Mouse (Mus musculus) kidney, postnatal 4 days (tissue): ENCODE results near the gene Jam3.

Source experiments
- DNase-seq, 2 experiments: peaks; one replicate each; pipeline ENCODE4 v3.0.0; 2021; ENCODE audit warnings: mixed read lengths in 2 of 2

Jam3 gene

DNA sequence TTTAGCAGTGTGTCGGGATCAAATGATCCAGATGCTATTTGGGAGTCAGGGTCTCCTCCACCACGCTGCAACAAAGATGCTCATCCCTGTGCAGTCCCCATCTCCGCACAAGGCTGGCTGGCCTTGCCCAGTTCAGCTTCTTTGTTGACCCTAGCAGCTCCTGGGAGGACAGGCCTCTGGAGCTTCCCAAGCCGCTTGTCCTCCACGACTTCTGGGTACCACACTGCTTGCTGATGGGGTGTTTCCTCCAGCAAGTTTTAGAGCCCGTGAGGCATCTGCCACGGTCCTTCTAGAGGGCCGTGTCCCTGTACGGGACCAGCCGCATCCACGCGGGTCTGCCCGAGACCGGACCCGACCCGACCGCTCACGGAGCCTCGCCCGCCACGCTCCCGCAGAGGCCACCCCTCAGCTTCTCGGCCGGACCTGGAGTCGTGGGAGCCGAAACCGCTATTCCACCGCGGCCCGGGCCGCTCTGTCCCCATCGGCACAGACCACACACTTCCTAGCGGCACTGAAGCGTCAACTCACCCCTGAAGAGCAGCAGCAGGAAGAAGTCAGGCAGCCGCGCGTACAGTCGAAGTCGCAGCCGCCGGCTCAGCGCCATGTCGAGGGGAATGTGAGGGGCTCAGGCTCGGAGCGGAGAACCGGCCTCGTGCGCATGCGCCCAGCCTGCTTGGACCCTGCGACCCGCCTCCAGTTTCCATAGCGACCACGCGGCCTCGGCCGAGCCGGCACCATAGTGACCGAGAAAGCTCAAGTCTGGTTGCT, at the start of gene Jam3:
Jam3 (minus strand) TSS at position 659 of the 768 bp plus-strand sequence.
- peak; percentile 98 for DNase-seq

DNA sequence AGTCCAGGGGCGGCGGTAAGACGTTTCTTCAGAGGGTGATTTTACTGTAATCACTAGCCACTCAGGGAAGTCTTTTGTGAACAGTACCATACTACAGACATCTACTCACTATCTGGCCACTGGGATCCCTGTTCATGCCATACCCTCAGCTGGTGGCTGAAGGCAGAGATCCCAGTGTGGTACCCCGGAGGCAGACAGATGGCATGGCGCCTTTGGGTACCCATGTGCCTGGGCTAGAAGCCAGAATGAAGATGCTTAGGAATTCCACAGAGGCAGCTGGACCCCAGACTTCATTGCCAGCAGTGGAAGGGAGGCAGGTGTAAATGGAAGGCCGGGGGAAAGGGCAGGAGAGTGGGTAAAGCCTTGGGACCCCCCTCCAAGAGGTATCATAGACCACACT, 49.0 kb upstream of the Jam3 start:
- no peak for DNase-seq

DNA sequence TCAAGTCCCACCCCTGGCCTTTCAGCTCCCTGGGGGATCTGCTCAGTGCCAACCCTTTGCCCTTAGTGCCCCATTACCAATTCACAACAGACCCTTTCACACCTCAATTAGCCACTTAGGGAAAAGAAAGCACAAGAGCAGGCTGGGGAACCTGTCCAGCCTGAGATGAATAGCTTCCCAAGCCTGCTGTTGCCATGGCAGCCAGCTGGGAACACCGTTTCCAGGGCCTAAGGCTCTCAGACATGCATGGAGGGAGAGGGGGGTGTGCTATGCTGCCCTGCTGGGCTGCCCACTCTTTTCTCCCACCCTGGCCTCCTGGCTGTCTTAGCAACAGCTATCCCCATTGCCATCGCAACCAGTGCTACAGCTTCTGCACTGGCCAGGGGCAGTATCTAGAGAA, 47.9 kb upstream of the Jam3 start:
- DNase-seq: peak; percentile 74 to 84

DNA sequence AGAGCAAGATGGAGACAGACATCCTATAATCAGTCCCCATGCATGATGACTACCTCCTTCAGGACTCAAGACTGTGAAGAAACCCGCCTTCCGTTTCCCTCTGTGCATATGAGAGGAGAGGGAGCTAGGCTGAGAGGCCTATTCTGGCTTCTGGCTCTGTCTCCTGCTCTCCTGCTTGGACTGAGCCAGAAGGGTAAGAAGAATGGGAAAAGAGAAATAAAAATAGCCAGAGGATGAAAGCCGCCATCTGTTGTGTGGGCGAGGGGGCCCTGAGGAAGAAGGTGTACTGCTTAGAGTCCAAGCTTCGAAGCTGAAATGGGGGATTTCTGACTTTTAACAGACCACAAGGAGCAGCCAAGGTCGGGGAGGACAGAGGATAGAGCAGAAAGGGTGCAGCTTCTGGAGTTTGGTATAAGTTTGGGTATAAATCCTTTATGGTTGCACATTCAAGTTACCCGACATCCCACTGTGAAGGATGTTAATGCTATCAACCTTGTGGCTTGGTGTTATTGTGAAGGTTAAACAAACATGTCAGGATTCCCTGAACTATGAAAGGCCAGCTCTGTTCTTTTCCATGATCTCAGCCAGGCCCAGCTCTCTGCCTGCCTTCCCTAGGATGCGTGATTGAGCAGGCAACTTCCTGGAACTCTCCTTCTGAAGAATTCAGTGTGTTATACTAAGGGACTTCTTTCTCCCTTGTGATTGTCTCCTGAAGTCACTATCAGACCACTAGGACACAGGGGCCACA, 46.4 kb upstream of the Jam3 start:
- peak in 1 of 2 experiments; percentile 24 for DNase-seq

DNA sequence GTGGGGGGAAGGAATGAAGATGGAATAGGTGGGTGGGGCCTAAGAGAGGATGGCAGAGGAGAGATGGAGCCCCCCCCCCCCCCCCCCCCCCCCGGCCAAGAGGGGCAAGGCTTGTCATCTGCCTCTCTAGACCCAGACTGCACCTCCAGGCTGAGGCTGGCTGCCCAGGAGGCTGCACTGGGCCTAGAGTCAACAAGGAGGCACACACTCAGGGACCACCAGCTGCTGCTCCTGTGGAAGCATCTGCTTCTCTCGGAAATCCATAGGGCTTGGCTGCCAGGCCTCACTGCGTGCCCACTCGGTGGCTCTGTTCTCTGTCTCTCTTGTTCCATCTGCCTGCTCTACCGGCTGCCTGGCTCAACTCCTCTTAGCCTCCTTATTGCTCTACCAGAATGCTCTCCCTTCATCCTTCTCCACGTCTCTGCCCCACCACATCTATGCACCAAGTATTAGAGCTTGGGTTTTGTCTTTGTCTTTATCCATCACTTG, 38.4 kb upstream of the Jam3 start:
- peak in 1 of 2 experiments; percentile 18 for DNase-seq

DNA sequence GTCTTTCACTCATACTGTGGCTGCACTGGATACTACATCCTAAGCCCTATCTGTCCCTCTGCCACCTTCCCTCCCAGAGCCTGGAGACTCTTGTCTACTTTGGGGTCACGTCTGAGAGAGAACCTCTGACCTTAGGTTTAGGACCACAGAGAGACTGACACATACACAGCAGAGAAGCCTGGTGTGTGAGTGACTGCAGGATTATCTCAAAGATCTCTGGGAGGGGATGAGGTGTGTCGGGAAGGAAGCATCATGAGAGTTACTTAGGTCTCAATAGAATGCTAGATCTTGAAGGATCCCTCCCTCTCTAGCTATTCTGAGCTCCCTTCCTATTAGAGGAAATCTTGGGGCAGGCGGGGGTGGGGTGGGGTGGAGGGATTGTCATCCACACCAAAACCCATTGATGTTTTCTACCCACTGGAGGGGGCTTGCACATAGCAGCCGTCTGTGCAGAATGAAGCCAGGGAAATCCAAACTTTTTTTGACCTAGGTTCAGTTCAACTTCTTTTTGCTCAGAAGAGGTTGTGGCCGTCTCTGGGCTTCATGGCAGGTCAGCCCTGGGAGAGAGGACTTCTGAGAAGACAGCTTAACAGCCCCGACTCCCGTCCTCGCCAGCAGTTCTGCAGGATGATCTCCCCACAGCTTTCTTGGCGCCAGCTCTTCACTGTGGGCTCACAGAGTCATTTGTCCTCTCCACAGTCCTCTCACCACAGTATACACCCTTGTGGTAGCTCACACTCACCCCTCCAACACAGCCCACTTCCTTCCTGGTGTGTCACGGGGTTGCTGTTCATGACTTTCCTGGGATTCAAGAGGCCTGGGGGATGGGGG, 37.8 kb upstream of the Jam3 start:
- peak; percentile 12 to 14 for DNase-seq

DNA sequence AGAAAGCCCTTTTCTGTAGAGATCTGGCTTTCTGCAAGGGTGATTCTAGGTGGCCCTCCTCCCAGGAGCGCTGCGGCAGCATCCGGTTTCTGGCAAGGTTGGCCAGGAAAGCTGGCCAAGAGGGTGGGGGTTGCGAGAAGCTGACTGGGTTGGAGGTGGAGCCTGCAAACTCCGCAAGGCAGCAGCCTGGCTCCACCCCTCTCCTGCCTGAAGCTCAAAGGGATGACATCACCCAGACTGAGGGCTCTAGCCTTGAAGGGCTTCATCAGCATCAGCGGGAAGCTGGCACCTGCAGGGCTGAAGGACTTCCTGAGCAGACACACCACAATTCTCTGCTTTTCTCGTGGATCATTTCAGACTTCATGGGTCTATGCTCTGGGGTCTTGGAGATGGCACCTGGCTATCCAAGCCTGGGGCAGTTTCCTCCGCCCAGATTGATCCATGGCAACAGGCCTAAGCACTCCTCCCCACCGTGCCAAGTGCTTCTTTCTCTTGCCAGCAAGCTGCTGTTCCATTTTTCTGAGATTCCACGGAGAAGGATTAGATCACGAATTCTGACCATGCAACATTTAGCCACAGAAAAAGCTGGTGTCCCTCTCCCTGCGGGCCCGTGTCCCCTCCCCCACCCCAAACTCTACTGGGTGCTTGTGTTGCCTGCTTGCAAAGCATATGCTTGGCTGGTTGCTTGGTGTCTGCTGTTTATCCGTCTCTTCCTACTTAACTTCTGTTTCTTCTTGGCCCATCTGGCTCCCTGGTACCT, 37.0 kb upstream of the Jam3 start:
- DNase-seq: peak; percentile 83 to 91

DNA sequence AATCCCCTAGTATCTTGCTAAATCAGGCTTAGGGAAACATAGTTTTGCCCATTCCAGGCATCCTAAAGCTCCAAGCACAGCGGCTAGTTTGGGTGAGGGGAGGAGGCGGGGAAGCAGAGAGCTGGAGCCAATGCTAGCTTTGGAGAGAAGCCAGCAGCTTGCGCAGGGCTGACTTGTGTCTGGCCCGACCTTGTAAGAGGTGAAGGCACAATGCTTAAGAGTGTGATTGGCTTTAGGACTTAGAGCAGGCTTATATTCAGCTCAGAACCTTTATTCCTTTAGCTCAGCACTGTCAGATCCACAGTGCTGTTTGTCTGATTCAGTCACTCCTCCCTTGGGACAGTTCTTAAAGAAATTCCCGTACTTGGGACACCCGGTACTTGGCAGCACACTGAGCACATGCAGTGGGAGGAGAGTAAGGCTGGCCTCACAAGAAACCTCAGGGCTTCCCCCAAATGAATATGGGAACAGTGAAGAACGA, 36.3 kb upstream of the Jam3 start:
- DNase-seq: peak; percentile 68 to 79

DNA sequence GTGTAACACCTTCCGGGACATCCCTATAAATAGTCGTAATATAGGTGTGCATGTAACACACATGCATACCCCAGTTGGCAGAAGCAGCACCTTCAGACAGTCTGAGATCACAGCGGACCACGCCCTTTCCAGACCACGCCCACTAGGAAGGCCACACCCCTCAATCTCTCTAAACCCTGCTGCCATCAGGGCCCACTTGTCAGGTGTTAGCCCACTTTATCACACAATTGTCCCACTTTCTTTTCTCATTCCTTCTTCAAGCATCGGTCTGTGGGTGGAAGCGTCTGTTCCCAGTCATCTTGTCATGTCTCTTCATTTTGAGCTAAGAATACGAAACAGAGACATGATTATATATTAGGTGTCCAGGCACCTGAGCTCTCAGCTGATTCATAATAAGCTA, 35.2 kb upstream of the Jam3 start:
- DNase-seq: no peak

DNA sequence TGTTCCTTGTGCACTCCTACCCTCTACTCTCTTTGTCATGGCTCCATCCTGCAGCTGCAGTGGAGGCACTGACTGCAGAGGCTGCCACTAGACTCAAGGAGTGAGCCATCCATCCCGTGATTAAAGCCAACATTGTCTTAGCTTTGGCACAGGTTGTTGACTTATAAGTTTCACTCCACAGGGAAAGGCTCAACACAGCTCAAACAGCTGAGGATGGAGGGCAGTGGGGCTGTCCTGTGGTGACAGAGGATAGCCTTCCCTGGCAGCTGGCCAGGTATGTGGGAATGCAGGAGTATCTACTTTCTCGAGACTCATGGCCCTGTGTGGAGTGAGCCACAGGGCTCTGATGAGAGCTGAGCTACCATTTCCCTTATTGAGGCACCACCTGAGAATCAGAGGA, 34.1 kb upstream of the Jam3 start:
- DNase-seq: peak in 1 of 2 experiments; percentile 24

DNA sequence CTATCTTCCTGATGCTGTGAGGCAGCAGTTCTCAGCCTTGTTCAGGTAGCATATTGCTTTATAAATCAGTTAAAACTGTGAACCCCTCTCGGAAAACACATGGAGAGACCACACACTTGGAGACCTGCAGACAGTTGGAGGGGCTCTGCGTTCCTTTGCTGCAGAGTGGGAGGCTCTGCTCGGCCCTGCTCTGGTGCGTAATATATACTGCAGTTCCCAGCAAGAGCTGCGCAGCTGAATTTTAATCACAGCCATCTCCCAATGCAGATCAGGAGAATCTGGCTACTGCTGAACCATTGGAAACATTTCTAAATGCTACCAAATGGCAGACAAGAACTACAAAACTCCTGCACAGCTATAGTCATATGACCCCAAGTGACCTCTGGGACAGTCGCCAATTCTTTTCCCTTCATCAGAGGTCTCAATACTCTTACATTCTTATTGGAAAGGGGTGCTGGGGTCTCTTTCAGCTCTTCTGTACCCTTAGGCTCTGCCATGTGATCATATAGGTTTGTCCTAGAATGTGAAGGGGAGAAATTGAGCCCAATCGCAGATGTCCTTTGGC, 33.5 kb upstream of the Jam3 start:
- DNase-seq: no peak

DNA sequence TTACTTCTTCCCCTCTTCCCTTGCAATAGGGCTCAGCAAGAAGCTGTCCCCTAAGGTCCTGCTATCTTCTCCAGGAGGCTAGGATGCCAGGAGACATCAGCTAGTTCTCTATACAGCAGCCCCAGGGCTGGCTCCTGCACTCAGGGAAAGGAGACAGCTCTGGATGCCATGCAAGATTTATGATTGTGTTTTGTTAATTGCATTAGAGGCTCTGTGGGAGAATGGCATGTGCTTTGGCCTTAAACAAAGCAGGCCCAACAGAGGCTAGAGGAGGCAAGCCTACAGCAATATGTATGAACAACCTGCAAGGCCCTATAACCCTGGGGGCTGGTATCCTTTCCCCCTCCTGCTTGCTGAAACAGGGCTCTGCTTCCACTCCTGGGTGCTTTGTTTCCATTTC, 30.6 kb upstream of the Jam3 start:
- no peak for DNase-seq

DNA sequence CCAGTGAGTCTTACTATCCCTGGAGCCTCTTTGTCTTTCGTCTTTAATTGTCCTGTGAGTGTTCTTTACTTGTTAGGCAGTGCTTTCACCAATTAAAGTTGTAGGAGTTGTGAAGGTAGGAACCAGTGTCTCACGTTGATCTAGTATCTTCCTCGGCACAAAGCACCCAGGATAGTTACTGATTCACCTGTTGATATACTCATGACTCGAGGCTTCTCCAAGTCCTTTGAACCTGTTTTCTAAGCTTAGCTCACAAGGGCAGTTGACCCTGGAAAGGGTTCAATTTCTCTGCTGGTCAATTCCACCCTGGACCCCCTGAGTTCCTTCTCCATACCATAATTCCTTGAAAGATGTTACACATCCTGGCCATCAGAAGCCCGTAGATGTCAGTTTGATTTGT, 26.9 kb upstream of the Jam3 start:
- no peak for DNase-seq

DNA sequence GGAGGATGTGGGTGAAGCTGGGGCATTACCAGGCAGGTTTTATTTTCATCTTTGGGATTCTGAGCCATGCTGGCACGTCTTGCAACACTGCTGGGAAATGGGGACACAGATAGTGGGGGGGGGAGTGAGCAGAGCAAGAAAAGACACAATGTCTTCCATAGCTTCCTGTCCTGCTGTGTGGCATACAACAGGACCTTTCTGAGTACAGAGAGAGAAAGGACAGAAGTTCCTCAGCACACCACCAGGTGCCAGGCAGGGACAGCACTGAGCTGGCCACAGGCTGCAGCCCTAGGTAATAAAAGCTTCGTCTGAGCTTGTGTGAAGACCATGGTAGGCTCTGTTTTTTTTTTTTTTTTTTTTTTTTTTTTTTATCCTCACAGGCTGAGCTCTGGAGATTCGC, 25.3 kb upstream of the Jam3 start:
- no peak for DNase-seq

DNA sequence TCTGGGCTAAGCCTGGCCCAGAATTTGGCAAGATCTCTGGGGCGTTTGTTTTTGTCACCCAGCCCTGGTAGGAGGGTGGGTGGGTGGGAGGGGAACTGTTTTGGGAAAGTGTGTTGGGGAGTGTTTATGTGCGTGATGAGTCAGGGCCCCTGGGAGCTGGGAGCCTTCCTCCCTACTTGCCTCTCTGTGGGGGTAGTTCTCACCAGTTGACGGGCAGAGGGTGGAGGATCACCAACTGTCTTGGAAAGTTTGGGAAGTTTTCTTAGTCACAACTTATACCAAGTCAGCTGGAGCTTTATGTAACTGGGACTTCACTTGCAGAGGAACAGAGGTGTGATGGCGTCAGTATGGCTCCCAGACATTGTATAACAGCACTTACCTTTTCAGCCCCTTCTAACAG, 23.7 kb upstream of the Jam3 start:
- DNase-seq: no peak

DNA sequence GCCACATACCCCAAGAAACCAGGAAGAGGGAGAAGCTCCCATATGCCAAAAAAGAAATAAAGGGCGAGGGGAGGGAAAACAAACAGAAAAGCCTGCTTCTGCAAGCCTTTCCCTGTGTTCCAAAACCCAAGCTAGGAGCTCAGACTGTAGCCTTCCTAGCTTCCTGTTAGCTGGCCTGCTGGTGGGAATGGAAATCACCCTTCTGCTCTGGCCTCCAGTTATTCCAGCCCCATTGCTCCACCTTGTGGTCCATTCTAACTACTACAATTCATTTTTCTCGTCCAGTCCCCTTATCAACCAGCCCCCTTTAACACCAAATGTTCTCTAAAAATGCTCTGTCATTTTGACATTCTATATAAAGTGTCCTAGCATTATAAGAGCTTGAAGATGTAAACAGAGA, 20.9 kb upstream of the Jam3 start:
- peak; percentile 58 to 74 for DNase-seq

DNA sequence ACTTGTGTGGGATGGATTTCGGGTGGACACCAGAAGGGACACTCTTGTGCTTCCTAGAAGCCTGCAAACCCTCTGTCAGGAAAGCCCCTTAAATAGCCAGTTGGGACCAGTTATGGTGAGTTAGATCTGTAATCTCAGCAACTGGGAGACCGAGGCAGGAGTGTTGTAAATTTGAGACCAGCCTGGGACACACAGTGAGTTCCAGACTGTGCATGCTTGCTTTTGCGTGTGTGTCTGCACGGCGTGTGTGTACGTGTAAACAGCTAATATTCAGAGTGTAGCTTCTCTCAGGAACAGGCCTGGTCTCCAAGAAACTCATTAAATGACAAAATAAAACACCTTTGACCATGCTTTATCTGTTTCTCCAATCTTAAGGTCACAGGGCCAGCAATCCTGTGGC, 20.5 kb upstream of the Jam3 start:
- no peak for DNase-seq

DNA sequence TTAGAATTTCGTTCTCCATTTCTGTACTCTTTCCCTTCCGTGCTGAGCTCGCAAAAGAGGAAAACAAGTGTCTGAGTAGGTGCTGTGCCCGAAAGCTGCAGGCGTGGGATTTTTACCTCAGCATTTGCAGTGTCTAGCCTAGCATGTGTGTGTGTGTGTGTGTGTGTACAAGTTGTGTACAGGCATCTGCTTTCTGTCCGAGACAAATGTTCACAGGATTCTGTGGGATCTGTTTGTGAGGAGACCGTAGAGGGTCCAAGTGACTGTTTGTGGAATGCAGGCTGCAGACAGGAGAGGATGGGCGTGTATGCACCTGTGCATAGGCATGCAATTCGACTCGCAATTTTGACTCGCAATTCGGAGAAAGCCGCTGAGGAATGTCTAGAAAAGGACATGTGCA, 20.0 kb upstream of the Jam3 start:
- no peak for DNase-seq

DNA sequence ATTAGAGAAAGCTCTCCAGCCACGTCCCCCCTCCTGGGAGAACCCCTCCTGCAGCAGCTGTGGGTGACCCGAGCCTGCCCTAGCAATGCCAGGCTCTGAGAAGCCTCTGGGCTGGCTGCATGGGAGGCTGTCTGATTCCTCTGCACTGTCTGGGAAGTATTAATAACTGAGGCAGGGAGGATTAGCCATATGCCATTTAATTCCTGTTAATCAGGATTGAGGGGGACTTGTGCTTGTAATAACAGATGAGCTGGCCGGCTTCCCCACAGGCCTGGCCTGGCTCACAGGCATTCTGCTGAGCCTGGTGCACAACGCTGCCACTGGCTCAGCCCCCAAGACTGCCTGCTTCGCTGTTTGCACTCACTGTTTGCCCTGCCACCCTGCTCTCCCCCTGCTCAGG, 18.9 kb upstream of the Jam3 start:
- no peak for DNase-seq

DNA sequence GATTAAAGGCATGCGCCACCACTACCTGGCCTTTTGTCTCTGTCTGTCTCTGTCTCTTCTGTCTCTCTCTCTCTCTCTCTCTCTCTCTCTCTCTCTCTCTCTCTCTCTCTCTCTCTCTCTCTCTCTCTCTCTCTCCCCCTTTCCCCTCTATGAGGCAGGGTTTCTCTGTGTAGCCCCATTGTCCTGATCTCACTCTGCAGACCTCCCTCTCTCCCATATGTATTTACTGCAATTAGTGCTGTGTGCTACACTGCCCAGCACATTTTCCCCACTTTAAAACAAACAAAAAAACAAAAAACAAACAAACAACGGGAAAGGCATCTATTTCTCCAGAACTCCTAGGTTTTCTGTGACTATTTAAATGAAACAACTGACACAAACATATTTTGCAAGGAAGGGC, 18.4 kb upstream of the Jam3 start:
- no peak for DNase-seq

DNA sequence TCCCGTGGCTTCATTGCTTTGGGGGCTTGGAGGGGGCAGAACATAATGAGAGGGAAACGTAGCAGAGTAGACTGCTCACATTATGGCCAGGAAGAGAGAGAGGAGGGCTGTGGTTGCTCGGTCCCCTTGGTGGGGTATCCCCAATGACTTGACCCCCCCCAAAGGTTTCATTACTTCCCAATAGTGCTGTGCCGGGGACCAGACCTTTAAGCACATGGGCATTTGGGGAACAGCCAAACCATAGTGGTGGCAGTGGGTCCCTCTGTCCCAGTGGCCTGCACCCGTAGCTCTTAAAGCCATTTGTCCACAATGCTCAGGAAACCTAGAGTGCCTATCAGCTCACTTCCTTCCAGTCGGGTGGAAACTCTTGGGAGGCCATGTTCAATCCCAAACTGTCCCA, 17.6 kb upstream of the Jam3 start:
- no peak for DNase-seq

DNA sequence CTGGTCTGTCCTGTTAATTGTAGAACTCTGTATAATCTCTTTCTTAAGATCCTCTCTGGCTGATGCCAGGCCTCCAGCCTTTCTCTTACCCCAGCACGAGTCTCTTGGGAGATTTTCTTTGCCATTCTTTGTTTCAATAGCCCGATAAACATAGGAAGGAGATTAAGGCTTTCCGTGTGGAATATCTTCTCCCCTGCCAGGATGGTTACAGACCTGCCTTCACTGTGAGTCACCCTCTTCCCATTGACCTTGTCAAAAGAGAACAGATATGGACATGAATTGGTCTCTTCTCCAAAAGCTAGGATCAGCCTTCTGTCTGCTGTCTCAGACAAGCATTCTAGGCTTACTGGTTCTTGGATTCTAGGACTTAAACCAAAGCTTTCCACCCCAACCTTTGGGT, 15.5 kb upstream of the Jam3 start:
- DNase-seq: no peak
